Mouse (Mus musculus) 3134 (cell line): Measurements from ENCODE around the gene Gm16253.

Experiments
- DNase-seq: peaks from one replicate; pipeline ENCODE4 v3.0.0-alpha.2; 2011; ENCODE audit warnings: low spot score; ENCODE audit not compliant: insufficient read length; ENCODE audit errors: extremely low read depth

Gm16253 gene

DNA sequence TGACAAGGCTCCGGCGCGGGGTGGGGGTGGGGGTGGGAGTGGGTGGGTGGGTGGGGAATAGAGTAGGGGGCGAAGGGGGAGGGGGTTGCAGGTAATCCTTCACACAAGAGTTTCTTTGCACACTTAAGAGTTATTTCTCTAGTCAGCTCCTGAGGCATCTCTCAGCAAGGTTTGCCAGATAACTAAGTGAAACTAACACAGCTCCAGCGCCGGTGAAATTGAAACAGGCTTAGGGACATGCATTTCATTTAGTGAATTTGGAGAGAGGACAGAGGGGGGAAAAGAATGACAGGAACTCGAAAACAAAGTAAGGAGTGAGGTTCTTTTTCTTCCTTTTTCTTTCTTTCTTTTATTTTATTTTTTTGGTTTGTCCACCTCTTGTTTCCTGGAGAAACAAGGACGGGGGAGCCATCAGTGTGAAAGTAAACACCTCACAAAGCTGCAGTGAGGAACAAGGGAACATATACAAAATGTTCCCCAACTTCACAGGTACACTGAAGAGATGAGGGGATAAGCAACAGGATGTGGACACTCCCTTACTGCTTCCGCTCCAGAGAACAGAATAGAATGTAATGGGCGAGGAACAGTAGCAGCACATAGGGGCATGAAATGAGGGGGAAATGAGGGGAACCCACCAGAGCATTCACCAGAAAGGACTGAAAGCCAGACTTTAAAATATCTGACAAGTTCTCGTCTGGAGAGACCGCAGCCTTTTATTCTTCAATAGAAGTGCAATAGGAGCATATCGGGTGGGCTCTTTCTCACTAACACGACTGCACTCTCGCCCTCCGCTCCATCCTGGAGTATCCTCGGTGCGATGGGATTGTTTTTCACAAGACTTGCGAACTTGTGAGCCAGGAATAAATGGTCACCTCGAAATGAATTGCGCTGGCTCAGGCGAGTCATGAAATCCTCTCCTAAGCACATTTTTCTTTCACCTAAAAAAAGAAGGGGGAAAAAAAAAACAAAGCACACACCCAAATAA is 19.8 kb upstream of the Gm16253 start:
- DNase-seq = no peak

DNA sequence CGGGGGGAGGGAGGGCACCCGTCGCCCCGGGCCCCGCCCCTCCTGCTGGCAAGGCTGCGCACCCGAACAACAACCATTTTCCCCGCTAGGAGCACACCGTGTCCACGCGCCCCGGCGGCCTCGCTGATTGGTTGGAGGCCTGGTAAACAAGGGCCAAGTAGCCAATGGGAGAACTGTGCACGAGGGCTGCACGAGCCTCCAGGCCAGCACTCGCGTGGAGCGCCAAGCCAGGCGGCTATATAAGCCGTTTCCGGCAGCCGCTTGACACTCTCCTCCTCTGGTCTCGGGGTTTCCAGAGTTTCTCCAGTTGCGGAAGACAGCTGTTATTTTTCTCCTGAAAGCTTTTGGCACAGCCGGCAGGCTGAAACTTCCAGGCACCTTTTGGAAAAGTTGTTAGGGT is 19.1 kb upstream of the Gm16253 start, which contains the start of gene Txnip:
TSS of gene Txnip (plus strand) at position 264 of the 400 bp plus-strand sequence.
- peak; percentile 97 for DNase-seq

- peak; percentile 49 for DNase-seq
Observed at GRCm38 (mm10) chr3:96558159-96558558, 18.6 kb upstream of the Gm16253 start.

DNA sequence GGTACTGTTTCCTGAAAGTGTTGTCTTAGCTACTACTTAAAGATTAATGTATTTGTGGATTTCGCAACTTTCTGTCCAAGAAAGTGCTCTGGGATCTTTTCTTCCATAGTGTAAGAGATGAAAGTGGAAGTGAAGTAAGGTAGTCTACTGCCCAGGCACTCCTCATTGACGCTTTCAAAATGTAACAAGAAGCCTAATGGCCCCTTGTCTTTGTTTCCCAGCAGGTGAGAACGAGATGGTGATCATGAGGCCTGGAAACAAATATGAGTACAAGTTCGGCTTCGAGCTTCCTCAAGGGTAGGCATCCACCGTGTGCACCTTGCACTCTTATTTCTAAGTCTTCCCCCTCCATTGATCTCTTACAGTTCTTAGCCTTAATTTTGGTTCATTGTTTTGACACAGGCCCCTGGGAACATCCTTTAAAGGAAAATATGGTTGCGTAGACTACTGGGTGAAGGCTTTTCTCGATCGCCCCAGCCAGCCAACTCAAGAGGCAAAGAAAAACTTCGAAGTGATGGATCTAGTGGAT is 18.1 kb upstream of the Gm16253 start:
- DNase-seq = no peak

- no peak for DNase-seq
Observed at GRCm38 (mm10) chr3:96559398-96559910, 17.3 kb upstream of the Gm16253 start.

- no peak for DNase-seq
Observed at GRCm38 (mm10) chr3:96559911-96560850, 16.6 kb upstream of the Gm16253 start.

- DNase-seq = no peak
Observed at GRCm38 (mm10) chr3:96560881-96561668, 15.7 kb upstream of the Gm16253 start.

GRCm38 (mm10) chr3:96561946-96562681 is 14.7 kb upstream of the Gm16253 start:
- DNase-seq = no peak

DNA sequence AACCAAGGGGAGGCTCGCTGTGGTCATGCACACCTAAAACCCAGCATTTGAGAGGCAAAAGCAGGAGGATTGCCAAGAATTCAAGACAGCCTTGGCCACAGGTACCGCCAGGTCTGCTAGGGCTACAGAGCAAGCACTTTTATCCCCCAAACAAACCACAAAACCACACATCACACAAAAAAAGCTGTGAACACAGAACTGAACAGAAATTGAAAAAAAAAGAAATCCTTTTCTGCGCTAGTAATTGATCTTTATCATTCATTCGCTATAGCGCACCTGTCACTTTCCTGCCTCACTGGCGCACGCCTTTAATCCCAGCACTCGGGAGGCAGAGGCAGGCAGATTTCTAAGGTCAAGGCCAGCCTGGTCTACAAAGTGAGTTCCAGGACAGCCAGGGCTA is 13.5 kb upstream of the Gm16253 start:
- DNase-seq = no peak

DNA sequence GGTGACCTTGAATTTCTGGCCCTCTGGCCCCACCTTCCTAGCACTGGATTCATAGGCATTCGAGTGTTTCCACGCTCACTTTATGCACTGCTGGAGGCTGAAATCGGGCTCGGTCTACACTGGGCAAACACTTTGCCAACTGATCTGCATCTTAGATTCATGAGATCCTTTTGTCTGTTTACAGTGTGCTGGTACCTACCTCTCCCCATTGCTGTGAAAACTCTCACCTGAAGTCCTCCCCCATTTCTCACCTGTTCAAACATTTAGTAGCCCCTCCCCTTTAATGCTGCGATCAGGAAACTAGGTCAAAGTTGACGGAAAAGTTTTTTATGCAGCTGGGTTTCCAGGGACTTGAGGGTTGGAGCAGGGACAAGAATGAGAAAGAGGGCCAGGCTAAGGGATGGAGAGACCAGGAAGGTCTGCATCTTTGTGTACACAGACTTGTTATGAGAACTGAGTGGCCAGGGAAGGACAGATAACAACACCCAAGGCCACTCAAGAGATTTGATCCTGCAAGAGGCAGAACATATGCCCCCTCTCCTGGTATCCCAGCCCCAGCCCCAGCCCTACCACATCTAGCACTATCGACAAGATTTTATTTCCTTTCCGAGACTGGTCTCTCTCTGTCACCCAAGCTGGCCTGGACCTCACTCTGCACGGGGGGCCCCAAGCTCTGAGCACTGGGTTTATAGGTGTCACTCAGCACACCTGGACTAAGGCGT is 12.7 kb upstream of the Gm16253 start:
- no peak for DNase-seq

- no peak for DNase-seq
Observed at GRCm38 (mm10) chr3:96564633-96565032, 12.2 kb upstream of the Gm16253 start.

- DNase-seq = no peak
Observed at GRCm38 (mm10) chr3:96565105-96565504, 11.7 kb upstream of the Gm16253 start.

- no peak for DNase-seq
Observed at GRCm38 (mm10) chr3:96566661-96567450, 9.9 kb upstream of the Gm16253 start.

GRCm38 (mm10) chr3:96568605-96569004 is 8.2 kb upstream of the Gm16253 start:
- DNase-seq = no peak

GRCm38 (mm10) chr3:96569506-96569905 is 7.3 kb upstream of the Gm16253 start:
- no peak for DNase-seq

DNA sequence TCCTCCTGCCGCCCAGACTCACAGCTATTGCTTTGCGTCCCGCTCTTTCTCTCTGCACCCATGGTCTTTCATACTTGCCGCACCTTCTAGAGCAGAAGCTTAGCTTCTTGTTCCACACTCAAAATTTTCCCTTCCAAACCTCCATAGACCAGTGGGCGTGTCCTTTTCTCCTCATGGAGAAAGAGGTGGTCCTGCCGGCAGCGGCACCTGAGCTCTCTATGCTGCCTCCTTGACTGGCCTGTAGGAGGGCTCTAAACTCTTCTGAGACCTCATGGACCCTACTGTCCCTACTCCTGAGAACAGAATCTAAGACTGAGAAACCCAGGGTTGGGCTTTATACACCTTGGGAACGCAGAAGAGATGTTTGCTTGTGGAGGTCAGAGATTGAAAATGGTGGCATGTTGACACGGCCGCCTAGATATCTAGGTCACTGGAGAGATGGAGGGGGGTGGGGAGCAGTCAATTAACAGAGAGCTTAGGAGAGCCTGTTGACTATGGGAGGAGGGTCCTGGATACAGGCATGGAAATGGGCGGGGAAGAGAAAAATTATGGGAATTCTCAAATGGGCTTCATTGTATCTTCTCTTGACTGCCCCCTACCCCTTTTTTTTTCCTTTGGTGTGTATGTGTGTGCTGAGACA is 6.7 kb upstream of the Gm16253 start:
- no peak for DNase-seq

DNA sequence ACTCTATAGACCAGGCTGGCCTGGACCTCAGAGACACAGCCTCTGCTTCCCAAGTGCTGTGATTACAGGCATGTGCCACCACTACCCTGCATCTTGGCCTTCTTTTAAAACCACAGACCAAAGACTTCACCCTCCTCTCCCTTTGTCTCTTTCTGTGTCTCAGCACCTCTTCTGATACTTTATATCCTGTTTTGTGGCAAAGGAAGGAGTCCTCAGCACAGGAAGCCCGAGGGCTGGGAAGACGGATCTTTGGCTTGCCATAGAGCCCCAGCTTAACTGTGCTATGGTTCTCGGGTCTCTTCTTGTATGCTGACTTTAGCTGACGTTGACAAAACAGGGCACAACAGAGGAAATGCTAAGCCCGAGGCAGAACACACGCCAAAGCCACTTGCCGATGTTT is 6.1 kb upstream of the Gm16253 start:
- no peak for DNase-seq
